Mouse (Mus musculus) left cerebral cortex, postnatal 36 days (tissue): ENCODE data around the gene Olfr320. TPM values are rescaled to one million over a fixed set of nuclear protein-coding genes. Genes with fewer than 3 reads are reported as not detected.
"Not testable (repeated sequence)": the region's sequence is repeated elsewhere in the genome, so short reads cannot be mapped to it uniquely, and the experiment has no call there.

ENCODE experiments used
- DNase-seq, 2 experiments: peaks; one replicate each; pipeline ENCODE4 v3.0.0; 2021 to 2022; ENCODE audit warnings: low spot score in 2 of 2, mixed read lengths in 1 of 2
- intact Hi-C: fragments of 180-260 bp; cut with DNase I; formaldehyde crosslinking; loops from one replicate; pipeline ENCODE4 v1.15.1; 2025
- total RNA-seq, 2 experiments: library from RNA; stranded (reverse); gene quantifications; 2 replicates each; pipeline ENCODE4 v1.2.3; 2021

The Olfr320 gene
- not detected for total RNA-seq

DNA sequence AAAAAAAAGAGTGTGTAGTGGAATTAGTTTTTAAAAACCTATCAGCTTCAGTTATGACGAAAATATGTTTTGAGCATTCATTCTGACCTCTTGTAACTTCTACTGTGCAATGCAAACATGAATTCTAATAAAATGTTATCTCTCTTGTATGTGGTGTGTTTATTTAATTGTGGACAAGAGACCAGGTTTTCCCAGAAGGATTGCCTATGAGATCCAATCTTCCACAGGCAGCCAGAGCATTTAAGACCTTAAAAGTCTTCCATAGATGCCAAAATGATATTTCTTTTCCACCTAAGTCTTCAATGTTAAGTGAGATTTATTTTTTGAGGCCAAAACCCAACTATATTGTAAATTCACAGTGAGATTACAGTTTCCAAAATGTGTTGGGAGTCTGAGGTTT is at the start of gene Olfr320:
TSS of gene Olfr320 (plus strand) at position 301 of the 400 bp plus-strand sequence.
- intact Hi-C loops: no loop called here
- DNase-seq: no peak

DNA sequence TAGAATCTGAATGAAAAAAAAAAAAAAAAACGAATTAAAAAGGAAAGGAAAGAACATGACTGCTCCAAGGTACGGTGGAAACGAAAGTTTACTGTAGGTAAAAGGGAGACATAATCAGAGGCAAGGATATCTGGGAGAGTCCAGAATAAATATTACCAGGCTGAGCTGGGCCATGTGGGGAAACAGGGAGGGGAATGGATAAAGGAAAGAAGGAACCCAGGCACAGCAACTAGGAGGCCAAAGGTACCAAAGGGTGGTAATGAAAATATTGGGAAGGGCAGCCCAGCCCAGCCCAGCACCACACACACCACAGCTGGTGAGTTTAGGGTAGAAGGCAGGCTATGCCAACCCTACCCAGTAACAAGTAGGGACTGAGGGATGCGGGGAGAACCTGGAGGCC is 46.0 kb upstream of the Olfr320 start:
- no peak for DNase-seq
- intact Hi-C loops: no loop called here

DNA sequence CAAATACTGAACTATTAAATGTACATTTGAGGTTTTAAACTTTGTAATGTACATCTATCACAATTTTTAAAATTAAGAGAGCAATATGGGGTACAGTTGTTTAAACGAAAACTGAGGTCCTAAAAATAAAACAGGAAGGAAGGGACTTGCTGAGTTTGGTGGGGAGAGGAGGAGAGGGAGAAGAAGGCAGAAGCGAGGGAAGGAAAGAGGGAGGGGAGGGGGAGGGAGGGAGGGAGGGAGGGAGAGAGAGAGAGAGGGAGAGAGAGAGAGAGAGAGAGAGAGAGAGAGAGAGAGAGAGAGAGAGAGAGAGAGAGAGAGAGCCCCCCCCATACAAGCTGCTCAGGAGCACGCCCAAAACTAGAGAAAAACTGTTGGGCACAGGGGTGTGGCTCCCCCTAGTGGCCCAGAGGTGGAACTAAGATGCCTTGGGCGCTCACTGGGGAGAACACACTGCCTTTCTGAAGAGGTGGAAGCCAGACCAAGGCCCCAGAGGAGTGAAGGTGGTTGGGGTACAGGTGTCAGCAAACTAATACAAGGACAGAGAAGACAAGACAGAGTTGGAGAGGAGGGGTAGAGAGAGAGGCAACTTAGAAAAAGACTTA is 44.4 kb upstream of the Olfr320 start:
- DNase-seq: peak; percentile 30 to 32
- intact Hi-C loops: loop anchor here (1.0 kb wide), 1 partner anchor 234 kb away; no protein-coding TSS in a partner anchor

DNA sequence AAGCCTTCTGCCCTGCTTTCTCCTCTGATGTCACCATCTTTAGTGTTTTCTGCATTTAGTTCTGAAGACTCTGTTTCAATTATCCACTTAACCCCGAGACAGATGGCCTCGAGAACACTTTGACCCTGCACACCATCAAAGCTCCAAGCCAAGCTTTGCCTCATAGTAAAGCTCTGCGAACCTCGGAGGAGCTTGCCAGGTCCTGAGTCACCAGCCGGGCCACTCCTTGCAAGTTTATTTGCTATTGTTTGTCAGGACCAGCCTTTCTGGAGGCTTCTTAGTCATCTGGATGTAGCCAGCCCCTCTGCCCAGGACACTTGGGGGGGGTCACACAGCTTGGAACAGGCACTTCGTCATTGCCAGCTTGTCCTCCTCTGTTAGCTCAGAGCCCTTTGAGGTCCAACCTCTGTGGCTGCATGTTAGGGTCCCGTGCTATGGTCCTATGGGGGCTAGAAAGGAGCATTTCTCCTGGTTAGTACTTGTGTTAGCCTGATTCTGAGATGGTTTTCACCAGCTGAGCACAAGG is 42.7 kb upstream of the Olfr320 start:
- no peak for DNase-seq
- intact Hi-C loops: no loop called here

DNA sequence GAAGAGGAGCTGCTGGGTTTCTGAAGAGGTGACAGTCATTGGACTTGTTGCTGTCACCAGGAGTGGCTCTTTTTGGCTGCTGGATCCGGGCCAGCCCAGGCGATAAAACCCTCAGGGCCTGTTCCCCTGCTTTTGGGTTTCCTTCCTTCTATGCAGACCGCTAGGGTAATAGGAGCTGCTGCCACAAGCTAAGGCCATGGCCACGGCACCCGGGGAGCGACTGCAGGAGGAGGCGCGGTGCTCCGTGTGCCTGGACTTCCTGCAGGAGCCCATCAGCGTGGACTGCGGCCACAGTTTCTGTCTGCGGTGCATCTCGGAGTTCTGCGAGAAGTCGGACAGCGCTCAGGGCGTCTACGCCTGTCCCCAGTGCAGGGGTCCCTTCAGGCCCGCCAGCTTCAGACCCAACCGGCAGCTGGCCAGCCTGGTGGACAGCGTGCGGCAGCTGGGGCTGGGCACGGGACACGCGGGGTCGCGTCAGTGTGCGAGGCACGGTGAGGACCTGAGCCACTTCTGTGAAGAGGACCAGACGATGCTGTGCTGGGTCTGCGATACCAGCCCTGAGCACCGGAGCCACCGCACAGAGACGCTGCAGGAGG is 40.5 kb upstream of the Olfr320 start, which contains the start of gene Trim58:
TSS of gene Trim58 (plus strand) at position 194 of the 596 bp plus-strand sequence.
- intact Hi-C loops: no loop called here
- DNase-seq: peak; percentile 7 to 9

DNA sequence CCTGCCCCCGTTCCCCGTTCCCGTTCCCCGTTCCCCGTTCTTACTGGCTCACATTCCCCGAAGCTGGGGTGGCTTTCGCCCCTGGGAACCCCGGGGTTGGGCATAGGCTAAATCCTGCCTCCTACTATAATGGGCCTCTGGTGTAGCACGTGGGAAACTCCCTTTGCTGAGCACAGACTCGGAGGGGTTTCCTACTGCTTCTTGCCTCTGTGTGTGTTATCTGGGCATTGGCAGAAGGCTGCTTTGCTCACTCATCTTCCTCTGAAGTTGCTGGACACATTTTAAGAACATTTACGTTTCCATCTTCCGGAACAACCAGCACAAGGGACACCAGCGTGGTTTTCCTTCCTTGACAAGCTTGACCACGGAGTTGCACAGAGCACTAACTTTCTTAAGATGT is 39.8 kb upstream of the Olfr320 start:
- intact Hi-C loops: no loop called here
- no peak for DNase-seq

DNA sequence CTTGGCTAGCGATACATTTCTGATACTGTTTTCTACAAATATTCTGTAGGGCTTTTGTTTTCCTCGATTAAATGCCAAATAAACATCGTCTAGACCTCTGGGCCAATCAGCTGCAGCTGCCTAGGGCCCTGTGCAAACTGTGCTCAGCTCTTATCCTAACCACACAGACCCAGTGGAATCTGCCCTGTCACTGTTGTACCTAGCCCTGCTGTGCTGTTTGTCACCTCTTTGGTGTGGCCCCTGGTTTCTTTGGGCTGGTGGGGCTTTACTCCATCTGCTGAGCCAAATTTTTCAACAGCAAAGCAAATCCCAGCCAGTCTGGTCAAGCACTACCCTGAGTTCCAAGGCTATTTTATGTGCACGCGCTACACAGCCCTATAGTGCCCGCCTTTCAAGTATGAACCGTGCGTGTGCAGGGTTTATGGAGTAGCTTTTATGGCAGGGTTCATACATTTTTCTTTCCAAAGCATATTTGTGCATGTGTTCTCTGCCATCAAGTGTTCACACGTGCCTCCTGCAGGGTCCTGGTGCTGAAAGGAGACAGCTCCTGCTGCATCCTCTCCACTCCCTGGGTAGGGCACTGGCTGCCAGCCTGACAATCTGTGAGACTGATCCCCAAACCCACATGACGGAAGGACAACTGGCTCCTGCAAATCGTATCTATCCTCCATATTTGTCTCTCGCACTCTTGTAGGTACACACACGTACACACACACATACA is 39.1 kb upstream of the Olfr320 start:
- no peak for DNase-seq
- intact Hi-C loops: no loop called here

DNA sequence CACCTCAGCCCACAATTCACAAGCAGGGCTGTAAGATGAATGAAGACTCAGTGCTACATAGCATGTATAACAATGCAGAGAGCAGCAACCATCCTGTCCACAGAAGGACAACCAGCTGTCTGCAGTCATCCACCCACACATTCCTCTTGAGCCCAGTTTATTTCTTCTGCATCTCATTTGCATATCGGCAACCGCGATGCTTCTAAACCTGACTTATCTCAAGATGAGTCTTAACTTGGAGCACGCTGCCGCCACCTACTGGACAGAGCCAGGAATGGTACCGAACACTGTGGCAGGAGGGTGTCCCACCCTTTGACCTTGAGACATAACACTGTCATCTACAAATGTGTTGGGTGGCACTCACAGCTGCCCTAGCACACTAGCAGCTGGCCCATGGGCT is 37.5 kb upstream of the Olfr320 start:
- intact Hi-C loops: no loop called here
- peak; percentile 10 to 22 for DNase-seq

DNA sequence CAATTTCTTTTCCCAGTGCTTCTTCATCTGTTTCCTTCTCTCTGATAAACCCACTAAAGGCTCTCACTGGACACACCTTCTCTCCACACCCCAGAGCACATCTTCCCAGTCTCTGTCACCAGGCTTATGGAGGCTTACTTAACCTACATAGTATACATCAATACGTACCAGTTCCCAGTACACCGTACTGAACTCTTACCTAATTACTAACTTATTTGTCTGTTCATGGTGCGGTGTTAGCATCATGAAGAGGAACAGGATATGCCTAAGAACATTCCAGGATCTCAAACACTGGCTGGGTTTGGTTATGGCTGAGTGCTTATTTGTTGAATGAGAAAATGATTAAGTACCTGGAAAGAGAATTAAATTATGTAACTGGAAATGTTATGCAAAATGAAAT is 25.7 kb upstream of the Olfr320 start:
- intact Hi-C loops: no loop called here
- no peak for DNase-seq

DNA sequence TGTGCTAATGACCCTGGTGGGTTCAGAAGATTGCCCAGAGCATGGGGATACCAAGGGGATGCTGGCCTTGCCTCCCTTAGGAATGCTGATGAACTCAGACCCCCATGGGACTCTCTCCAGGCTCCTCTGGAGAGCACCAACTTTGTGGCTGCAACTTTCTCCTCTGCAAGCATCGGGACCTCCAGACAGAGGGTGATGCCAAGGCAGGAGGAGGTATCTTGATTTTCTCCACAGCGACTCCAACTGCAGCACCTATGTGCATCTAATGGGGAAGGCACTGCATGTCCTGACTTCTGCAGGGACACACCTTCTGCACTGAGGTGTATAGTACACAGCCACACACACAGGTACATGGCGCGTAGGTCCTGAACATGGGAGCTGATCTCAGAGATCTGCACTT is 22.3 kb upstream of the Olfr320 start, which contains the start of gene Olfr322:
TSS of gene Olfr322 (plus strand) at position 187 of the 400 bp plus-strand sequence.
- intact Hi-C loops: no loop called here
- DNase-seq: no peak

DNA sequence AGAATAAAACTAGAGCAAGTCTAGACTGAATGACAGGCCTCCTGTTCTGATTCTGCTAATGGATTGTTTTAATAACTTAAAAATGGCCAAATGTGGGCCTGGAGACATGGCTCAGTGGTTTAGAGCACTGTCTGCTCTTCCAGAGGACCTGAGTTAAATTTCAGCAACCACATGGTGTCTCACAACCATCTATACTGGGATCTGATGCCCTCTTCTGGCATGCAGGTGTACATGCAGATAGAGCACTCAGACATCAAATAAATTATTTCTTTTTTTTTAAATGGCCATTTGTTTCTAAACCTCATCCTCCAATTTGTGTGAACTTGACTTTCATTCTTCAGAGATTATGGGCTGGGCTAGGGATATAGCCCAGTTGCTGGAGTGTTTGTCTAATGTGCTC is 11.6 kb upstream of the Olfr320 start:
- intact Hi-C loops: no loop called here
- DNase-seq: no peak

DNA sequence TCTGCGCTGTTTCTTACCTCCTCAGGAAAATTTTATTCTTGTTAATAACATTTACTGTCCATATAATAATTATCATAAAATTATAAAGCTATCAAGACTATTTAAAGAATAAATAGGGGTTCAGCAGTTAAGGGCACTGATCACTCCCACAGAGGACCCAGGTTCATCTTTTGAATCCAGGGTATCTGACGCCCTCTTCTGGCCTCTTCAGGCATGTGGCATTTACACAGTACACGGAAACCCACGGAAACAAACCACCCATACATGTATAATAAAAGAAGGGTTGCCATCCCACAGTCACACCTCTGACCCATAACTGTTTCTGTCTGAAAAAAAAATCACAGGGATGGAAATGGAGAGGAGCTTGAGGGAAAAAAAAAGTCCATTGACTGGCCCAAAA is 9.1 kb upstream of the Olfr320 start:
- intact Hi-C loops: no loop called here
- no peak for DNase-seq

DNA sequence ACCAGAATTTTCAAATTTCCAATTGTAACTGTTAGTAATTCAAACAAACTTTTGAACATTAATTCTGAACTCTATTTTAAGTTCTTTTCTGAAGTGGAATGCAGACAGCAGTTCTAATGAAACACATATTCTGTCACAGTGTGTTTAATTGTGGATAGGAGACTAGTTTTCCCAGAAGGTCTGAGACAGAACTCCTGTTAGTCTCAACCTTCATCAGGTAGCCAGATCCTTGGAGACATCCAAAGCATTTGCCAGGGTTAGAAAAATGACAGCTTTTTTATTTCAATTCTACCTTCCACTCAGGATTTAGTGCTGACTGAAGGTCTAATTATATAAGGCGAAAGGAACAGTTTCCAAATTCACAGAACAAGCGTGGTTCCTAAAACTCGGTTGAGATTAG is 18.0 kb downstream of the Olfr320 start, which contains the start of gene Olfr319:
TSS of gene Olfr319 (plus strand) at position 301 of the 400 bp plus-strand sequence.
- intact Hi-C loops: no loop called here
- no peak for DNase-seq

DNA sequence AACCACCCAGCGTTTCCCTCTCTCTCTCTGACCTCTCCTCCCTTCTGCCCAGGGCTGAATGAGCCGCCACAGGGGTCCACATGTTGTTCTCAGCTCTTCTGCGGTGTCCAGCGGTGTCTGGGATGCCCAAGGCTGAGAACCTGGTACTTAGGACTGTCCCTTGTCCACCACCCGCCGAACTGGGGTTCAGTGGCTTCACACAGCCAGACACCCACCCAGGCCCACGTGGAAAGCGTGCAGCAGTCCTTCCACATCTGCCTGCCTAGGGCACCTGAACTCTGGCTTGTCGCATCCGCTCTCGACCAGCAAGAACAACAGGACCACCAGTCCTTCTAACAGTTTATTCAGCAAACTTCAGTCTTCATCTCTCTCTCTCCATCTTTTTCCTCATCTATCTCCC is 28.2 kb downstream of the Olfr320 start:
- DNase-seq: no peak
- intact Hi-C loops: no loop called here

DNA sequence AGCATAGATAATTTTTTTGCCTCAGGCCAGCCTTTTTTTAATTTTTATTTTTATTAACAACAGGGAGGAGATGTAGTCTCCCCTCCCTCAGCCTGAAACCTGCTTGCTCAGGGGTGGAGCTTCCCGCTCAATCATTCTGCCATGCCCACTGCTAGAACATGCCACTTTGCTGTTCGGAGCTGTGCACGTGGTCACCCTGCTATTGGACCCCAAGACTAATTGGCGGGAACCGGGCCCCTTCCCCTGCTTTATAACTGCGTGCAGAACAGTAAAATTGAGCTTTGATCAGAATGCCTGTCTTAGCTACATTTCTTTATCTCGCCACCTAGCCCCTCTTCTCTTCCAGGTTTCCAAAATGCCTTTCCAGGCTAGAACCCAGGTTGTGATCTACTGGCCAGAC is 36.8 kb downstream of the Olfr320 start:
- intact Hi-C loops, DNase-seq: not testable (repeated sequence)

DNA sequence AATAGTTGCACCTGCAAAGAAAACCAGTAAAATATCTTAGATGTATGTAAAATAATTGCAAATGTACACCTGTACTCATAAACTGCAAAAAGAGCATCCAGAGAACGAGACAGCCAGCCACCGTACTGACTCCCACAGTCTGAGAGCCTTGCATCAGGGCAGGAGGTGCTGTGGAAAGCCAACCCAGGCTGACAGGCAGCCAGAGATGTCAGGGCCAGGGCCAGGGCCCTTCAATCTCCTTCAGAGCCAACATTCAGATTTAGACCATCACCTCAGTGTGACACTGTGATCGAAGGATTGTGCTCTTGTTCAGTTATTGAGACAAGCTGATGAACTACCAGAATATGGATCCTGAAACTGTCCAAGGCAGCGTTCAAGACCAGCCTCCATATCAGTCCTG is 38.8 kb downstream of the Olfr320 start:
- no peak for DNase-seq
- intact Hi-C loops: no loop called here

DNA sequence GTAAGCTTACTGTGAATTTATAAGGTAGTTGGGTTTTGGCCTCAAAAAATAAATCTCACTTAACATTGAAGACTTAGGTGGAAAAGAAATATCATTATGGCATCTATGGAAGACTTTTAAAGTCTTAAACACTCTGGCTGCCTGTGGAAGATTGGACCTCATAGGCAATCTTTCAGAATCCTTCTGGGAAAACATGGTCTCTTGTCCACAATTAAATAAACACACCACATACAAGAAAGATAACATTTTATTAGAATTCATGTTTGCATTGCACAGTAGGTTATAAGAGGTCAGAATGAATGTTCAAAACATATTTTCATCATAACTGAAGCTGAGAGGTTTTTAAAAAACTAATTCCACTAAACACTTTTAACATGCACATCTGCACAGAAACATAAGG is 43.0 kb downstream of the Olfr320 start, which contains the start of gene Olfr318:
TSS of gene Olfr318 (minus strand) at position 101 of the 400 bp plus-strand sequence.
- DNase-seq: no peak
- intact Hi-C loops: no loop called here

DNA sequence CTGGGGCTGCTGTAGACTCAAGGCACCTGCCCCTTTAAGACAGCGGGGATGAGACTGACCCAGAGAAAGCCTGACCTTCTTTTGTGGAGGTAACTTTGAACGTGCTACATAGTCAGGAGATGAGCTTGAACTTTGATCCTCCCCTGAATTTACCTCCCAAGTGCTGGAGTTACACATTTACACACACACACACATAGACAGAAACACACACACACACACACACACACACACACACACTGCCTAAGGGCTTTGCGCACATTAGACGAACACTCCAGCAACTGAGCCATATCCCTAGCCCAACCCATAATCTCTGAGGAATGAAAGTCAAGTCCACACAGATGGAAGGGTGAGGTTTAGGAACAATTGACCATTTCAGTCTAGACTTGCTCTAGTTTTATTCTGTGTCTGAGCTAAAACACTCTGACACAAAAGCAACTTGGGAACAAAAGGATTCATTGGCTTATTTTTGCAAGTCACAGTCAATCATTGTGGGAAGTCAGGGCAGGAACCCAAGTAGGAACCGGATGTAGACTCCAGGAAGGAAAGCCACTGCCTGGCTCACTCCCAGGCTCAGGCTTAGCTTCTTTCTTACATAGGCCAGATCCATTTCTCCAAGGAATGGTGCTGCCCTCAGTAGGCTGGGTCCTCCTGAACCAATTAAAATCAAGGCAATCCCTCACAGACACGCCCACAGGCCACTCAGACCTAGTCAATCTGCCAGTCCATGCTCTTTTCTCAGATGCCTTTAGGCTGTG is 47.2 kb downstream of the Olfr320 start:
- intact Hi-C loops, DNase-seq: not testable (repeated sequence)

DNA sequence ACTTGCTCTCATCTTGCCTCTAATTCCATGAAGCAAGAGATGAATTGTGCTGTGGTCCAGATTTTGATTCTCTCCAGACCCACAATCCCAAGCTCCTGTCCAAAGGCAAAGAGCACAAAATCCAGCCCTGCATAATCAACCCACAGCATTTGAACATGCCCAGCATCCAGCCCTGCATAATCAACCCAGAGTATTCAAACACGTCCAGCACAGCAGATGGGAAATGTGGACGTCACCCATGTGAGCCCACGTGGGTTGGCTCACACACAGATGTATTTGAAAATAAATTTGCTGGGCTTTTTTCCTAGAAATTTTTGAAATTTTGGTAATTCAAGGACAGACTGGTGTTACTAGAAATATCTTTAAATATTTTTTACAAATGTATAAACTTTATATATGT is 52.5 kb downstream of the Olfr320 start:
- DNase-seq: peak; percentile 19 to 42
- intact Hi-C loops: no loop called here
